Mouse (Mus musculus): Measurements from ENCODE around the gene Zfp322a.

- no peak for TF ChIP-seq CTCF (IDR thresholded peaks at IDR 0.05; ENCODE audit: control insufficient read depth, insufficient read depth, low read length)
- no peak for TF ChIP-seq POLR2A (IDR thresholded peaks at IDR 0.05; ENCODE audit: borderline replicate concordance, control insufficient read depth, low read depth, low read length)
Observed at GRCm38 (mm10) chr13:23372433-23372832, 3.4 kb upstream of the Zfp322a start.

Data from bone marrow, adult 2 months (tissue).